Mouse (Mus musculus) spleen, adult 2 months (tissue): Measurements from ENCODE around the gene Galk1.

Source experiments
- CTCF ChIP-seq: fragments of 200-500 bp; IDR thresholded peaks from 2 replicates; pipeline ENCODE4 v1.5.1; 2011; ENCODE audit warnings: mild to moderate bottlenecking, inconsistent platforms; ENCODE audit not compliant: insufficient read depth, insufficient read length, insufficient replicate concordance; ENCODE audit errors: extremely low read depth
- POLR2A ChIP-seq: fragments of 200-500 bp; IDR thresholded peaks from 2 replicates; pipeline ENCODE4 v1.6.1; 2011; ENCODE audit warnings: low read depth, low read length, inconsistent platforms

GRCm38 (mm10) chr11:116011529-116012261, 824 bp downstream of the Galk1 start:
- no peak for TF ChIP-seq POLR2A
- TF ChIP-seq CTCF, result no peak
